Comparison of ENCODE assay signal across 10 mouse cellular contexts in the genomic region with DNA sequence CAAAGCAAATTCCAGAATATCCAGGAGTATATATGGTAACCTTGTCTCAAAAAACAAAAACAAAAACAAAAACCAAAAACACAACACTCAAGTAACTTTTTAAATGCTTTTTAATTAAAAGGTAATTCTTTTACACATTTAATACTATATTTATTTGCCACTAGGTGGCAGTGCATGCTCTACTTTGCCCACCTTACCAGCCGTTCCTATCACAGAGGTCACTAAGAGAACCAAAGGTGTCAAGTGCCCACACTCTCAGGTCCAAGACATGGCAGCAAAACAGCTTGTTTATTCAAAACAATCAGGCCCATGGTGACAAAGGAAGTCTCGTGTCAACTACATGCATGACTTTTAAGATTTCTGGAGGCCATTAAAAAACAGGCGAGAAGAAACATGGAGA. TPM values are rescaled to one million over a fixed set of nuclear protein-coding genes. Genes with fewer than 3 reads are reported as not detected.
DNase-seq lines count a peak whose midpoint lies in the region; ATAC-seq and TF ChIP-seq lines count a peak whose summit lies in the region.
"Had no signal": no experiment of that assay in that cellular context is flagged by ENCODE, and none has a peak within 500 bp of the region (broad histone marks: within the 10 kb centered on the region; RNA-seq: fewer than 3 reads in every experiment).

No protein-coding gene starts in this region.

- no peak overlapping the region for H3K4me2 ChIP-seq in kidney, embryonic 14.5 days (replicated peaks; ENCODE audit: low read depth, low read length)
- H3K4me2 ChIP-seq: heart, embryonic 11.5 days; lung, embryonic 15.5 days had no signal

- H3K4me1 ChIP-seq in kidney, embryonic 14.5 days (ENCODE audit: control insufficient read depth, insufficient read depth, low read length): no peaks in the 10 kb centered on the region
- H3K4me1 ChIP-seq: lung, embryonic 15.5 days had no signal

- peak; percentile 41 for ATAC-seq in inflammation-experienced regulatory T-cells, adult 6 months
- no peak for ATAC-seq in kidney, embryonic 14.5 days (ENCODE audit: low FRiP score, low TSS enrichment)
- no peak for ATAC-seq in monocyte, adult 5-6 weeks (replicated peaks; ENCODE audit: insufficient number of reproducible peaks, low FRiP score, low TSS enrichment, poor library complexity, severe bottlenecking)

- H3K4me3 ChIP-seq in gastrocnemius, adult 2 months: no peak overlapping the region; the same call in 1 of the 2 replicates
- no peak overlapping the region for H3K4me3 ChIP-seq in kidney, embryonic 14.5 days (ENCODE audit: low read length)
- H3K4me3 ChIP-seq: lung, embryonic 15.5 days had no signal

- DNase-seq in gastrocnemius, adult 2 months: peak; percentile 22
- DNase-seq in gastrocnemius, postnatal 14 days: no peak
- DNase-seq in 3T3-L1 (ENCODE audit: low read depth, low spot score) (peak; percentile 63), R1 (ENCODE audit: low read depth, low spot score) (peak; percentile 47)
- DNase-seq in cerebellum, postnatal 4 days (ENCODE audit: low spot score in 2 of 2): no peak

- no peaks in the 10 kb centered on the region for H3K36me3 ChIP-seq in kidney, embryonic 14.5 days (ENCODE audit: control insufficient read depth, insufficient read depth, low read length)
- H3K36me3 ChIP-seq: lung, embryonic 15.5 days had no signal

- H3K27ac ChIP-seq in gastrocnemius, adult 2 months: peak overlapping the region; percentile 99
- no peak overlapping the region for H3K27ac ChIP-seq in kidney, embryonic 14.5 days (ENCODE audit: low read depth, low read length)
- H3K27ac ChIP-seq: lung, embryonic 15.5 days had no signal

- TF ChIP-seq CTCF in gastrocnemius, adult 2 months (IDR thresholded peaks at IDR 0.05): peak; percentile 69

- WGBS in kidney, embryonic 14.5 days: 29% methylated on average over 3 of the region's 3 CpGs

- no peaks in the 10 kb centered on the region for H3K27me3 ChIP-seq in kidney, embryonic 14.5 days (ENCODE audit: control insufficient read depth, insufficient read depth, low read length)
- H3K27me3 ChIP-seq: lung, embryonic 15.5 days had no signal

- H3K9me3 ChIP-seq in kidney, embryonic 14.5 days (ENCODE audit: control insufficient read depth, low read length): no peaks in the 10 kb centered on the region
- H3K9me3 ChIP-seq: lung, embryonic 15.5 days had no signal

- intact Hi-C loops in gastrocnemius, adult 2 months (cut with DNase I): no loop called here
- intact Hi-C loops in gastrocnemius, postnatal 14 days (cut with DNase I; ENCODE audit: low total_unique reads): no loop called here

- no peak overlapping the region for H3K9ac ChIP-seq in kidney, embryonic 14.5 days (ENCODE audit: low read depth, low read length)
- H3K9ac ChIP-seq: lung, embryonic 15.5 days had no signal

RNA-seq across cellular contexts. Expression of gene Coq8a, which starts 24.2 kb away (rescaled TPM):
- total RNA-seq in gastrocnemius, adult 2 months (2021): 1,000 to 10,000 TPM in 1 of 2 experiments, 100 to 1,000 TPM in 1; 633 to 1,638 TPM
- 100 to 1,000 TPM; 498 to 743 TPM for total RNA-seq in gastrocnemius, postnatal 14 days (2021)
- 10 to 100 TPM; 25.8 to 50.3 (median 43.8) TPM for polyA plus RNA-seq in inflammation-experienced regulatory T-cells, adult 6 months (2017; shearing (Covaris generic))
- 6.0 and 10.4 TPM in 2 replicates for polyA plus RNA-seq in kidney, embryonic 14.5 days (2014; fragmentation: Nextera tagmentation; extraction: Ambion mirVana)
- 7.4 to 10.1 TPM (median 9.0 TPM) in 3 replicates for total RNA-seq in monocyte, adult 5-6 weeks (2017)

Comparison
In these comparisons a context has a peak if more than half of its experiments do, and no peak if none do; other contexts are left out.
1. DNase-seq: peak in gastrocnemius, adult 2 months (single experiment), 3T3-L1 (single experiment) and R1 (single experiment); none in gastrocnemius, postnatal 14 days (single experiment) and cerebellum, postnatal 4 days (0 of 2).
2. RNA of gene Coq8a, which starts 24.2 kb away (total RNA-seq): 633 to 1,638 TPM in gastrocnemius, adult 2 months and 498 to 743 TPM in gastrocnemius, postnatal 14 days; 7.4 to 10.1 TPM in monocyte, adult 5-6 weeks; every median in the first group is over 10 times any median in the second.